Mouse (Mus musculus) embryonic facial prominence, embryonic 15.5 days (tissue): ENCODE measurements at regions not wholly inside any gene's neighbourhood (a gene's known extent, or its start where the extent isn't known, plus 50 kb on each side); places are given as distances from the start of the nearest gene placed in this dataset.
"Not testable (repeated sequence)": the region's sequence is repeated elsewhere in the genome, so short reads cannot be mapped to it uniquely, and the experiment has no call there.

ENCODE experiments used
- ATAC-seq: fragments of 200-750 bp; cut with Nextera tagmentation; 2 replicates; pipeline ENCODE4 v1.8.0; 2017; ENCODE audit warnings: low read depth, moderate TSS enrichment; ENCODE audit not compliant: insufficient number of reproducible peaks, low FRiP score, low TSS enrichment
- H3K27ac ChIP-seq: fragments of 300-500 bp; sonication (generic); replicated peaks from 2 replicates; pipeline ENCODE4 v1.5.1; 2015; ENCODE audit warnings: mild to moderate bottlenecking, inconsistent platforms
- H3K27me3 ChIP-seq: fragments of 300-500 bp; sonication (generic); 2 replicates; pipeline ENCODE4 v1.6.1; 2015; ENCODE audit warnings: inconsistent platforms
- H3K36me3 ChIP-seq: fragments of 300-500 bp; sonication (generic); 2 replicates; pipeline ENCODE4 v1.6.1; 2015; ENCODE audit warnings: mild to moderate bottlenecking, inconsistent platforms
- H3K4me1 ChIP-seq: fragments of 300-500 bp; sonication (generic); 2 replicates; pipeline ENCODE4 v1.6.1; 2015; ENCODE audit warnings: inconsistent platforms
- H3K4me2 ChIP-seq: fragments of 300-500 bp; sonication (generic); replicated peaks from 2 replicates; pipeline ENCODE4 v1.6.1; 2015; ENCODE audit warnings: mild to moderate bottlenecking, inconsistent platforms
- H3K4me3 ChIP-seq: fragments of 300-500 bp; sonication (generic); replicated peaks from 2 replicates; pipeline ENCODE4 v1.5.1; 2015; ENCODE audit warnings: mild to moderate bottlenecking, inconsistent platforms
- H3K9ac ChIP-seq: fragments of 300-500 bp; sonication (generic); 2 replicates; pipeline ENCODE4 v1.6.1; 2015; ENCODE audit warnings: inconsistent platforms
- H3K9me3 ChIP-seq: fragments of 300-500 bp; sonication (generic); replicated peaks from 2 replicates; pipeline ENCODE4 v1.6.1; 2016; ENCODE audit warnings: inconsistent platforms
- WGBS: fragments of 180-500 bp; shearing (Covaris S2); methylation state at CpG from one replicate; pipeline ENCODE4 v1.1.7; 2015; 5-methylcytosine and 5-hydroxymethylcytosine counted together

DNA sequence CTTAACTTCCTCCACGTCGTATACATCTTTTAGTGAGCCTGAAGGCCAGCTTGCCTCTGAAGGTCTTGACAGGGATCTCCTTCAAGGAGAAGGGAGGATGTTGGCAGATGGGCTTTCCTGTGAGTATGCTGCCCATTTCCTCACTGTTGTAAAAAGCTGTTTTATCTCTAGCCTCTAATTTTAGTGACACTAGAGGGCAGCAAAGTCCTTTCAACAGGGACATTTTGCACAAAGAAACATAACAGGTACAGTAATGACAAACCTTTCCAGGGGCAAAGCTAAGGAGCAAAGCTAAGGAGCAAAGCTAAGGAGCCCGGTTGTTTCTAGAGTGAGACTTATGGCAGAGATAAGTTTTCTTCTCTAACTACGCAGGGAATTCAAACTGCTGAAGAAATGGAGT is 59.0 kb upstream of the Kbtbd8 start:
- H3K4me1 ChIP-seq: no peaks in the 10 kb centered on the region
- H3K27ac ChIP-seq: no peak overlapping the region
- no peaks in the 10 kb centered on the region for H3K9me3 ChIP-seq
- no peak overlapping the region for H3K9ac ChIP-seq
- no peak overlapping the region for H3K4me2 ChIP-seq
- no peak for ATAC-seq
- no peak overlapping the region for H3K4me3 ChIP-seq
- 48% methylated on average over 4 of the region's 4 CpGs for WGBS
- H3K36me3 ChIP-seq: no peaks in the 10 kb centered on the region
- H3K27me3 ChIP-seq: no peaks in the 10 kb centered on the region

GRCm38 (mm10) chr6:95056222-95056621 is 60.8 kb upstream of the Kbtbd8 start:
- ATAC-seq: no peak
- no peaks in the 10 kb centered on the region for H3K9me3 ChIP-seq
- H3K9ac ChIP-seq: no peak overlapping the region
- H3K36me3 ChIP-seq: no peaks in the 10 kb centered on the region
- no peak overlapping the region for H3K4me2 ChIP-seq
- H3K4me1 ChIP-seq: no peaks in the 10 kb centered on the region
- no peak overlapping the region for H3K27ac ChIP-seq
- H3K4me3 ChIP-seq: no peak overlapping the region
- H3K27me3 ChIP-seq: no peaks in the 10 kb centered on the region
- 92% methylated on average over 2 of the region's 2 CpGs for WGBS

DNA sequence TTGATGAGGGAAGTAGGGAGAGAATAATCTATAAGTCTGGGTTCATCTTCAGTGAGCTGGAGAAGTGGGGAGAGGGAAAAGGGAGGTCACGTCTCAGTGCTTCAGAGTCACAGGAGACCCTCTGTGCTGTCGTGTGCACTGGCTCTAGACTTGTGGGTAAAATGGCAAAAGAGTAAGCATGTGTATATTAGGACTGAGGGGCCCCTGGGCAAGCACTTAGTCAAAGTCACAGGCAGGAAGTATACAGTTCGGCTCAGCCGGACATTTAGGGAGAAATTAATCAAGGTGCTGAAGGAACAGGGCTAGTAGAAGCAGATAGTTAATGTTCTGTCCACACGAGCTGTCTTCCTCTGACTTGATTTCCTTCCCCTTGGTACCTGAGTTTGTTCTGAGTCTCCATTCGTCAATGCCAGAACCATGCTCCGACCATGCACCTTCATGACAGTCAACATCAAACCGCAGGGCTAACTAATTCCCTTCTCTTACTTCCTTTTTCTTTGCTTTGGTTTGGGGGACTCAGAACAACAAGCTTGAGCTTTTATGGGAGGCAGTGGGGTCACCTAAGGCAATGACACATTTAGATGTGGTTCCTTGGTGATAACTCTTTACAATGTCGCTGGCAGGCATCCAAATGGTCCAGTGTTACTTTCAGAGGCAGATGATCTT is 63.2 kb upstream of the Kbtbd8 start:
- Histone ChIP-seq H3K4me2 (no peak overlapping the region), H3K9ac (no peak overlapping the region), H3K4me3 (no peak overlapping the region), H3K9me3 (no peaks in the 10 kb centered on the region), H3K4me1 (no peaks in the 10 kb centered on the region), H3K36me3 (no peaks in the 10 kb centered on the region), H3K27ac (no peak overlapping the region), H3K27me3 (no peaks in the 10 kb centered on the region)
- ATAC-seq: no peak
- 61% methylated on average over 9 of the region's 9 CpGs for WGBS

GRCm38 (mm10) chr6:95041351-95041750 is 75.7 kb upstream of the Kbtbd8 start:
- H3K27ac ChIP-seq, ATAC-seq, H3K9me3 ChIP-seq, H3K27me3 ChIP-seq, H3K4me3 ChIP-seq, H3K4me1 ChIP-seq, H3K36me3 ChIP-seq, H3K9ac ChIP-seq, H3K4me2 ChIP-seq: not testable (repeated sequence)
- WGBS: 23% methylated on average over 6 of the region's 10 CpGs

GRCm38 (mm10) chr6:95024239-95024638 is 92.8 kb upstream of the Kbtbd8 start:
- Histone ChIP-seq H3K9me3 (no peaks in the 10 kb centered on the region), H3K4me3 (no peak overlapping the region), H3K9ac (no peak overlapping the region), H3K27ac (no peak overlapping the region), H3K27me3 (no peaks in the 10 kb centered on the region), H3K4me2 (no peak overlapping the region), H3K4me1 (peaks cover 8% of the 10 kb centered on the region; the same call in 1 of the 2 replicates), H3K36me3 (no peaks in the 10 kb centered on the region)
- no peak for ATAC-seq
- WGBS: 47% methylated on average over 4 of the region's 4 CpGs

- Histone ChIP-seq H3K9ac (no peak overlapping the region), H3K27ac (no peak overlapping the region), H3K9me3 (no peaks in the 10 kb centered on the region), H3K27me3 (no peaks in the 10 kb centered on the region), H3K4me3 (no peak overlapping the region), H3K36me3 (no peaks in the 10 kb centered on the region), H3K4me1 (peaks cover 8% of the 10 kb centered on the region; the same call in 1 of the 2 replicates), H3K4me2 (no peak overlapping the region)
- WGBS: 19% methylated on average over 7 of the region's 7 CpGs
- ATAC-seq: no peak
Observed at GRCm38 (mm10) chr6:95021724-95022123, 95.3 kb upstream of the Kbtbd8 start.

- H3K27me3 ChIP-seq: no peaks in the 10 kb centered on the region
- H3K27ac ChIP-seq: no peak overlapping the region
- H3K36me3 ChIP-seq: no peaks in the 10 kb centered on the region
- 36% methylated on average over 4 of the region's 4 CpGs for WGBS
- no peak overlapping the region for H3K4me3 ChIP-seq
- no peak for ATAC-seq
- H3K9ac ChIP-seq: no peak overlapping the region
- peaks cover 8% of the 10 kb centered on the region; the same call in 1 of the 2 replicates for H3K4me1 ChIP-seq
- H3K4me2 ChIP-seq: no peak overlapping the region
- no peaks in the 10 kb centered on the region for H3K9me3 ChIP-seq
Observed at GRCm38 (mm10) chr6:95017911-95018310, 99.1 kb upstream of the Kbtbd8 start.

DNA sequence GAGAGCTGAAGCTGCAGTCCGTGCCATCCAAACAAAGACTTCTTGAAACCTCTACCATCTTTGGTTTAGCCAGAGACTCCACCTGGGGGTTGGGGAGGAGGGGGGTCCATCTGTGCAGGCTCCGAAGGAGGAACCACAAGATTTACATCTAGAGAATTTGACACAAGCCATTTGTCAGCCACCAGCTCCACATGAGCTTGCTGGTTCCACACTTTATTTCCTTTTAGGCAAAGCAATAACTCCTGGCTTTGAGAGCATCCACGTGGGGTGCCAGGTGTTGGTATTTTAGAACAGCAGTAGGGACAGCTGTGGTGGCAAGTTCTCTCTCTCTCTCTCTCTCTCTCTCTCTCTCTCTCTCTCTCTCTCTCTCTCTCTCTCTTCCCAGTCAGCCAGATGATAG is 99.6 kb upstream of the Kbtbd8 start:
- Histone ChIP-seq H3K9ac (no peak overlapping the region), H3K4me2 (no peak overlapping the region), H3K4me1 (peaks cover 8% of the 10 kb centered on the region; the same call in 1 of the 2 replicates), H3K36me3 (no peaks in the 10 kb centered on the region), H3K27ac (no peak overlapping the region), H3K27me3 (no peaks in the 10 kb centered on the region), H3K9me3 (no peaks in the 10 kb centered on the region), H3K4me3 (no peak overlapping the region)
- no peak for ATAC-seq
- WGBS: 57% methylated on average over 3 of the region's 3 CpGs

- H3K36me3 ChIP-seq: no peaks in the 10 kb centered on the region
- H3K9ac ChIP-seq: no peak overlapping the region
- 66% methylated on average over 5 of the region's 5 CpGs for WGBS
- H3K27ac ChIP-seq: no peak overlapping the region
- ATAC-seq: no peak
- H3K4me2 ChIP-seq: no peak overlapping the region
- no peaks in the 10 kb centered on the region for H3K27me3 ChIP-seq
- no peaks in the 10 kb centered on the region for H3K9me3 ChIP-seq
- H3K4me1 ChIP-seq: no peaks in the 10 kb centered on the region
- H3K4me3 ChIP-seq: no peak overlapping the region
Observed at GRCm38 (mm10) chr6:95013096-95013495, 103.9 kb upstream of the Kbtbd8 start.

DNA sequence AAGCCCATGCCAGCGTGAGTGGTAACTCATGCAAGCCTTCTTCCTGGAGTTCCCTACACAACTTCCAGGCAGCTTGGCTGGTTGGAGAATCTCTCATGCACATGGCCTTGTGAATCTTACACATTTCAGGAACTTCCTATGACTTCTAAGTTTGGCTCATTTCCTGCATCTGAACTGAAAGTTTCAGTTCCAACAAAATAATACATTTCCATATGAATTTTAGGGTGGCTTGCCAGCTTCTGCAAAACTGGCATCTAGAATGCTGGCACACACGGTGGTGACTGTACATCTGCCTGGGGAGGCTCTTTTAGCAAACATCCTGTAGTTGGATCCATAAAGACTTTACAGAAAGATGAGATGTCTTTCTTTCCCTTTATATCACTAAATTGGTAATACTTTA is 110.6 kb upstream of the Kbtbd8 start:
- no peak for ATAC-seq
- Histone ChIP-seq H3K9me3 (no peaks in the 10 kb centered on the region), H3K4me1 (no peaks in the 10 kb centered on the region), H3K4me2 (no peak overlapping the region), H3K4me3 (no peak overlapping the region), H3K9ac (no peak overlapping the region), H3K36me3 (no peaks in the 10 kb centered on the region), H3K27me3 (no peaks in the 10 kb centered on the region), H3K27ac (no peak overlapping the region)
- 82% methylated on average over 2 of the region's 2 CpGs for WGBS

- no peak overlapping the region for H3K4me2 ChIP-seq
- no peak overlapping the region for H3K9ac ChIP-seq
- no peaks in the 10 kb centered on the region for H3K36me3 ChIP-seq
- no peak overlapping the region for H3K4me3 ChIP-seq
- no peak for ATAC-seq
- 48% methylated on average over 3 of the region's 3 CpGs for WGBS
- no peaks in the 10 kb centered on the region for H3K27me3 ChIP-seq
- no peaks in the 10 kb centered on the region for H3K4me1 ChIP-seq
- no peak overlapping the region for H3K27ac ChIP-seq
- no peaks in the 10 kb centered on the region for H3K9me3 ChIP-seq
Observed at GRCm38 (mm10) chr6:95003716-95004115, 113.3 kb upstream of the Kbtbd8 start.

DNA sequence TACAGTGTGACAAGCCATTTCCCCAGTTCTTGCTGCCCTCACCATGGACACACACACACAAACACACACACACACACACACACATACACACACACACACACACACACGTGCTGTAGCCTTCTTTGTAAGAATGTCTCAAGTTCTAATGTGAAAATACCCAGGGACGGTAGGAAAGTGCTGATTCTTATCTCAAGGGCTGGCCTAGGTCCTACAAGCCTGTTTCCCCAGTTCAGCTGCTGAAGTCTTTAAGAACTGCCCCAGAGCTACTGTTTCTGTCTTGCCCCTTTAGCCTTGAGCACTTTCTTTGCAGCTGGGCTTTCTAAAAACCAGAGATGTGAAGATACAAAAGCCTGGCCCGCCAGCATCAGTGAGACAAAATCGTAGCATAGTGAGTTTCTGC is 117.5 kb upstream of the Kbtbd8 start:
- ATAC-seq: no peak
- no peaks in the 10 kb centered on the region for H3K4me1 ChIP-seq
- no peak overlapping the region for H3K4me3 ChIP-seq
- WGBS: 46% methylated on average over 4 of the region's 4 CpGs
- no peaks in the 10 kb centered on the region for H3K9me3 ChIP-seq
- no peaks in the 10 kb centered on the region for H3K27me3 ChIP-seq
- H3K27ac ChIP-seq: no peak overlapping the region
- no peak overlapping the region for H3K9ac ChIP-seq
- H3K36me3 ChIP-seq: no peaks in the 10 kb centered on the region
- no peak overlapping the region for H3K4me2 ChIP-seq
